Mouse (Mus musculus) forebrain, embryonic 16.5 days (tissue): ENCODE results near the gene Galntl5. TPM values are rescaled to one million over a fixed set of nuclear protein-coding genes. Genes with fewer than 3 reads are reported as not detected.

ENCODE experiments used
- ATAC-seq: fragments of 200-750 bp; cut with Nextera tagmentation; 2 replicates; pipeline ENCODE4 v1.8.0; 2017; ENCODE audit warnings: mild to moderate bottlenecking, moderate library complexity
- H3K27ac ChIP-seq: fragments of 300-500 bp; sonication (generic); 2 replicates; pipeline ENCODE4 v1.5.1; 2014; ENCODE audit warnings: low read length, control low read depth
- H3K27me3 ChIP-seq: fragments of 300-500 bp; sonication (generic); replicated peaks from 2 replicates; pipeline ENCODE4 v1.6.1; 2014; ENCODE audit warnings: low read length; ENCODE audit not compliant: control insufficient read depth, insufficient read depth
- H3K36me3 ChIP-seq: fragments of 300-500 bp; sonication (generic); 2 replicates; pipeline ENCODE4 v1.6.1; 2014; ENCODE audit not compliant: control insufficient read depth, insufficient read depth
- H3K4me1 ChIP-seq: fragments of 300-500 bp; sonication (generic); replicated peaks from 2 replicates; pipeline ENCODE4 v1.6.1; 2014; ENCODE audit warnings: low read length; ENCODE audit not compliant: control insufficient read depth, insufficient read depth
- H3K4me2 ChIP-seq: fragments of 300-500 bp; sonication (generic); 2 replicates; pipeline ENCODE4 v1.6.1; 2014; ENCODE audit warnings: mild to moderate bottlenecking, low read length, control low read depth
- H3K4me3 ChIP-seq: fragments of 300-500 bp; sonication (generic); replicated peaks from 2 replicates; pipeline ENCODE4 v1.5.1; 2014; ENCODE audit warnings: mild to moderate bottlenecking, low read length, control low read depth
- H3K9ac ChIP-seq: fragments of 300-500 bp; sonication (generic); replicated peaks from 2 replicates; pipeline ENCODE4 v1.6.1; 2014; ENCODE audit warnings: low read depth, low read length, control low read depth
- H3K9me3 ChIP-seq: fragments of 300-500 bp; sonication (generic); 2 replicates; pipeline ENCODE4 v1.6.1; 2016; ENCODE audit warnings: low read length; ENCODE audit not compliant: control insufficient read depth
- WGBS: fragments of 180-500 bp; shearing (Covaris S2); extraction: QIAGEN DNeasy Blood & Tissue Kit; methylation state at CpG from one replicate; pipeline ENCODE4 v1.1.7; 2014; 5-methylcytosine and 5-hydroxymethylcytosine counted together
- microRNA-seq: library from miRNA; unstranded; fragments of <30 nt; microRNA quantifications from one replicate; pipeline ENCODE4, GENCODE M21; 2017
- polyA plus RNA-seq: library from polyadenylated mRNA; unstranded; fragments of >200 nt; fragmentation: Nextera tagmentation; extraction: Ambion mirVana; gene quantifications from 2 replicates; pipeline ENCODE4 v1.2.1, GENCODE M21; 2015

The Galntl5 gene
- polyA plus RNA-seq, 1 experiment from 2014 or later: not detected

DNA sequence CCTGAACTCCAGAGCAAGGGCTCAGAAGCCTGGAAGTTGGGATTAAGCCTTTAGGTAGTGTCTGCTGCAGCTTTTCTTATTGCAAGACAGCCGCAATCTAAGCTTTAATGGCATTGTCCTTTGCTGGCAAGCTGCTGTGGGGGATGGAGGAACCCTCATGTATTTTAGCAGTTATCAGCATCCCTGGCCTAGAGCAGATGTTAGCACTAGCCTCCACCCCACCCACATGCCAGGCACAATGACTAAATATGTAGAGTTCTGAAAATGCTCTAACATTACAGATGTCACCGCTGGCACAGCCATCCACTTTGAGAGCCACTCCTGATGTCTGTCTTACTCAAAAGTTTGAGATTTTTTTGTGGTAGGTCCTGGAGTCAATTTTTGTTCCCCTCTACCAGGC lies 75.4 kb downstream of the Galntl5 start:
- Histone ChIP-seq H3K4me2 (no peak overlapping the region), H3K27ac (no peak overlapping the region), H3K4me1 (no peaks in the 10 kb centered on the region), H3K4me3 (no peak overlapping the region), H3K9me3 (no peaks in the 10 kb centered on the region), H3K27me3 (no peaks in the 10 kb centered on the region), H3K9ac (no peak overlapping the region), H3K36me3 (peaks cover 35% of the 10 kb centered on the region)
- WGBS: 79% methylated on average over 2 of the region's 2 CpGs
- ATAC-seq: no peak

DNA sequence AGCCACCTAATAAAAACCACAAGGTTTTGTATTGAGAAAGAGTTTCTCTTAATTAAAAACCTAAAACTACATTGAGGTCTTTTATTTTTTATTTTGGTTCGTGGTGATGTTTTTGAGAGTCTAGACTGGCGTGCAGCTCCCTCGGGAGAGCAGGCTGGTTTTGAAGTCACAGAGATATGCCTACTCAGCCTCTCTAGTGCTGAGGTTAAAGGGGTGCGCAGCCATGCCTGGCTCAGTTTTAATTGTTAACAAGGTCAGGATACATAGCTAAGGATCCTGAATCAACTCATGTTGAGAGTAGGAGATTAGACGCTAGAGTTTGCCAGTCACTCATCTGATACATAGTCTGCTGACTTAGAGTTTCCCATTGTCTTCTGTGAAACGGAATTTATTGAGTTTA lies 80.2 kb downstream of the Galntl5 start:
- Histone ChIP-seq H3K27ac (no peak overlapping the region), H3K36me3 (peaks cover 39% of the 10 kb centered on the region), H3K4me3 (no peak overlapping the region), H3K4me1 (no peaks in the 10 kb centered on the region), H3K27me3 (no peaks in the 10 kb centered on the region), H3K9me3 (no peaks in the 10 kb centered on the region), H3K9ac (no peak overlapping the region), H3K4me2 (no peak overlapping the region)
- 85% methylated on average over 6 of the region's 6 CpGs for WGBS
- no peak for ATAC-seq

DNA sequence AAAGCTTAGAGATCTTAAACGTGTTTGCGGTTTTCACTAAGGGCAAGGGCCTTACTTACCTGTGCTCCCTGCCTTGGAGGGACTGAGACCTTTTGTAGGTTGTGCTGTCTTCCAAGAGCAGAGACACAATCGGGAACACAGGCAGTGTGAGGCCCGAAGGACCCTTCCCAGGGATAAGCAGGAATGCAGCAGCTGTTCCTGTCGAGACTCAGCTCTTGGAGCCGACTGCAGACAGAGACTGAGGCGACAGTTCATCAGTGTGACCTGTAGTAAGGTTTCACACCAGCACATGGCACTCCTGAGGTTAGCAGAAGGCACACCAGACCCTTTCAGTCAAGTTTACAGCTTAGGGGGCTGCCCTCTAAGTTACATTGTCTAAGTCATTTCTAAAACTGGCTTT lies 81.0 kb downstream of the Galntl5 start:
- no peak overlapping the region for H3K27ac ChIP-seq
- no peak overlapping the region for H3K4me2 ChIP-seq
- no peak for ATAC-seq
- H3K4me1 ChIP-seq: no peaks in the 10 kb centered on the region
- no peaks in the 10 kb centered on the region for H3K27me3 ChIP-seq
- H3K9ac ChIP-seq: no peak overlapping the region
- 86% methylated on average over 7 of the region's 7 CpGs for WGBS
- H3K36me3 ChIP-seq: peaks cover 34% of the 10 kb centered on the region
- no peaks in the 10 kb centered on the region for H3K9me3 ChIP-seq
- no peak overlapping the region for H3K4me3 ChIP-seq

DNA sequence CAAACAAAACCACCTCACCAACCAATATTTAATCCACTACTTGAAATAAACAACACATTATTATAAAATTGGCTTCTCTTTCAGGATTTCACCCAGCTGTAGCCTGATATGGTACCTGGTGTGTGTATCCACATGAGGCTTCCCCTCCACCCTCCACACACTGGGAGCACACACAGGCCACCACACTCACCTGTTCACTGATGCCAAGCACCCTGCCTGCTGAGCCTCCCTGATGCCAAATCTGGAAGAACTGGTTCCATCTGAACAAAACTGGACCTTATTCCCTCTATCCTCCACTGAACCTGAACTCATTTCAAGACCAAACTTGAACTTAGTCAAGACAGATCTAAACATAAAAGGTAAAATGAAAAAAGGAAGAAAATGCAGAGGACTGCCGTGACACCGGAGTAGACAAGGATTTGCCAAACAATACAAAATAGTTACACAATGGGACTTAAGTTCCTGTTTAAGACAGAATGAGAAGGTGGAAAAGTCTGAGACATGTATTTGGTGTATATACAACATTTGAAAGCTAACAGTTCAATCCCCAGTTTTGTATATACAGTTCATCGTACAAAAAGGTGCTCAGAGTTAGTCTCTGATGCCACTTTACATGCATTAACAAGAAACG lies 87.1 kb downstream of the Galntl5 start:
- H3K27me3 ChIP-seq: no peaks in the 10 kb centered on the region
- no peak overlapping the region for H3K4me2 ChIP-seq
- H3K4me1 ChIP-seq: no peaks in the 10 kb centered on the region
- ATAC-seq: no peak
- no peaks in the 10 kb centered on the region for H3K9me3 ChIP-seq
- H3K27ac ChIP-seq: no peak overlapping the region
- H3K36me3 ChIP-seq: peaks cover 22% of the 10 kb centered on the region
- WGBS: 92% methylated on average over 4 of the region's 4 CpGs
- no peak overlapping the region for H3K9ac ChIP-seq
- no peak overlapping the region for H3K4me3 ChIP-seq

Small RNAs within 50 kb of the gene (microRNA-seq; reads per million reads assigned to microRNA genes)
- not detected for gene Gm26051

Other genes starting within 250 kb of the Galntl5 start
- 105 and 109 TPM in 2 replicates for gene Prkag2, start 80.8 kb upstream of the Galntl5 start, polyA plus RNA-seq
- 44.1 and 47.5 TPM in 2 replicates for gene Galnt11, start 40.4 kb downstream of the Galntl5 start, polyA plus RNA-seq
- gene E130116L18Rik, start 41.7 kb downstream of the Galntl5 start, polyA plus RNA-seq: not detected in 2 replicates